Mouse (Mus musculus) effector memory CD4-positive, alpha-beta T cell, adult 5 months (primary cell): ENCODE data around the gene Zfp488. TPM values are rescaled to one million over a fixed set of nuclear protein-coding genes. Genes with fewer than 3 reads are reported as not detected.

Experiments
- polyA plus RNA-seq: library from polyadenylated mRNA; unstranded; fragments of 100-300 nt; shearing (Covaris generic); gene quantifications from one replicate; pipeline ENCODE4 v1.2.1, GENCODE M21; 2017

Gene Zfp488
- not detected for polyA plus RNA-seq

DNA sequence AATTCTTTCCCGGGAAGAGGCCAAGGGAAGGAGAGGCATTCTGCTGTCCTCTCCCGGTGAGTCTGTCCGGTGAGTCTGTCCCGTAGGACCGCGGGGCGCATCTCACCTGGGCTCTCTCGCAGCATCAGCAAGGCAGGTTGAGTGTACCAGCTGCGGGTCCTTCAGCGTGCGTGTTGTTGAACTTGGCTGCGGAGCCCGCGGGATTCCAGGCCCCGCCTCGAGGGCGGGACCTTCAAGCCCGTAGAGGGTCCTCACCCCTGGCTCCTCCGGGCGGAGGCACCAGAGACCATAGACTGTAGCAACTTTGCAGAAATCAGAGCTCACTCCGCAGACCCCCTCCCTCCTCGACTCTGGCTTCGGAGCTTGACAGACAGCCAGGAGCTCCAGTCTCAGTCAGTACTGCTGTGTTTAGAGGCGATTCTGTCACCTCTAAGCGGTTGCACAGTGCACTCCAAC lies at the start of gene Zfp488:
Gene Zfp488 (minus strand): TSS at position 161 of the 456 bp plus-strand sequence.

GRCm38 (mm10) chr14:34016381-34016780 lies 37.8 kb upstream of the Zfp488 start, which contains the start of gene Gm5460:
Gene Gm5460 (plus strand): TSS chr14:34016758.

DNA sequence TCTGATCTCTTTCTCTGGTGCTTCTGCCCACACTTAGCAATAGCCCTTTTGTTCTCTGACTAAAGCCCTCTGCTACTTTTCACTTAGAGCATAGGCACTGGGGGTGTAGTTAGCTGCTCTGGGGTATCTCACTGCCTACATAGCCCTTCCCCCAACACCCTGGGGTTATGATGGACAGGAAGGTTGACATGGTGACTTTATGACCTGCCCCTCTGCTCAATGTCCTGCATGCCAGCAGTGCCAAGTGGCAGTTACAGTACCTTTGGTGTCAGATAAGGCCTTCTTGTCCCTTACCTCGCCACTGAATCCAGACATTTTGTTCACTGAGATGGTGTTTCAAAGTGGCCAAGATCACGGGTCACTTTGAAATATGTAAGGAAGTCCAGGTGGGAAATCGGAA lies 36.5 kb upstream of the Zfp488 start, which contains the start of gene Gm30083:
Gene Gm30083 (minus strand): TSS at position 120 of the 400 bp plus-strand sequence.

DNA sequence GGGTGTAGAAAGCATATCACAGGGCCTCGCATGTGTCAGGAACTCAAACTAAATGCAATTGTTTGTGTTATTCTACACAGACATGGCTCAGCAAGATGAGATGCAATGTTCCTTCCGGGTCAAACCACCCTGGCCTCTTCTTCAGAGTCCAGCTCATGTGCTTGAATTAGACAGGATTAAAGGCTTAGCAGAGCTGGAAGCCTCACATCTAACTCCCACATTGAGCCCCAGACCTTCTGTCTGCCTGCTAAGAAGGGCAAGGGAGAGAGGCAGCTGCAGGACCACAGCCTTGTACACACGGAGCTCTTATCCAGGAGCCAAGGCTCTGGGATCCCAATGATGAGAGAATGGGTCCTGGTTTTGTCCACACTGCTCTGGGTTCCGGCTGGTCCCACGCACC lies 24.8 kb downstream of the Zfp488 start, which contains the start of gene Rbp3:
Gene Rbp3 (plus strand): TSS at position 243 of the 400 bp plus-strand sequence.

DNA sequence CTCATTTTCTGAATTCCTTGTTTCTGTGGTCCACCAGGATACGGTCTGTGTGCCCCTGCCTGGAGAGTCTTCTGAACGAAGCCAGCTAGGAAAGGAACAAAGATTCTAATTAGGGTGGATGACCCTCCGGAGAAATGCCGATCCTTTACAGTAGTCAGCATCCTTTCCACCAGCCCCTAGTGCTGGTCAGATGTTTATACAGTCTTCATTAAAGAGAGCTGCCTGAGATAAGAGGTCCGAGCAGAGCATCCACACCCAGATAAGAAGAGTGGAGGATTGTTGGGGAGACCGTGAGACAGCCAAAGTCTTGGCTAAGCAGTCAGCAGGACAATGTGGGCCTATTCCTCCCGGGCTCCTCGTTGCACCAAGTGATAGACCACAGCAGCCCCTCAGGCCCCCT lies 37.8 kb downstream of the Zfp488 start, which contains the start of gene Gdf2:
Gene Gdf2 (plus strand): TSS at position 301 of the 400 bp plus-strand sequence.

DNA sequence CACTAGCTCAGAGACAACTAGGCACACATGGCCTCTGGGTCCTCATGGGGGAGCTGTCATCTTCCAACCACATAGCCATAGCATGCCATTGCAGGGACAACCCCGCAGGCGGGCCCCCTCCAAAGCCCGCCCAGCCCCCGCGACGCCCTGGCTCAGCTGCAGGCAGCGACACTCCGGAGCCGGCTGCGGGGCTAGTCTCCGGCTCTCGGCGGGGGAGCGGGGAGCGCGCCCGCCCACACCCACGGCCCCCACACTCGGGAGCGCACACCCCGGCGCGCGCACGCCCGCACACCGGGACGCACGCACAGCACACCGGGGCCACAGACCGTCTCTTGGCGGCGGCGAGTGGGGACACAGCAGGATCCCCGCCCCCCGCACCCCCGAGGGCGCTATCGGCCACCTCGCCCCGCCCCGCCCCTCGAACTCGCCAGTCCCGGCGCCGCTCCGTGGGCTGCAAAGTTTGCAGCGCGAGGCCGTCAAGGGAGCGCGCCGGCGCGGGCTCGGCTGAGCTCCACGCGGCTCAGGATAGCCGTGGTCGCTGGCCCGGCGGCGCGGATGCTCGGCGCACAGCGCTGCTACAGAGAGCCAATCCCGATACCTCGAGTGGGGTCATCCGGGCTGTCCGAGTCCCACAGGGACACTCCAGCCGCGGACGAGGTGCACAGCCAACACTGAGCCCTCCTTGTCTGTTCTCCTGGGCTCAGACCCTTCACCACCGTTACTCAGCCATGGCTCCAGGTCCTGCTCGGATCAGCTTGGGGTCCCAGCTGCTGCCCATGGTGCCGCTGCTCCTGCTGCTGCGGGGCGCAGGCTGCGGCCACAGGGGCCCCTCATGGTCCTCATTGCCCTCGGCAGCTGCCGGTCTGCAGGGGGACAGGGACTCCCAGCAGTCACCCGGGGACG lies 55.1 kb downstream of the Zfp488 start, which contains the start of gene Gdf10:
Gene Gdf10 (plus strand): TSS at position 420 of the 903 bp plus-strand sequence.

Other genes with a start within 250 kb of the Zfp488 start
- gene Gdf10, start 55.2 kb downstream of the Zfp488 start, polyA plus RNA-seq, result not detected
- gene Gdf2, start 37.7 kb downstream of the Zfp488 start, polyA plus RNA-seq, result not detected
- not detected for gene Rbp3, start 24.8 kb downstream of the Zfp488 start, polyA plus RNA-seq
- not detected for gene Gm30083, start 36.4 kb upstream of the Zfp488 start, polyA plus RNA-seq
- gene Gm5460, start 38.0 kb upstream of the Zfp488 start, polyA plus RNA-seq, result not detected
- gene Antxrl, start 73.9 kb upstream of the Zfp488 start, polyA plus RNA-seq, result not detected
- gene Anxa8, start 107.2 kb upstream of the Zfp488 start, polyA plus RNA-seq, result not detected
- gene A630023A22Rik, start 124.0 kb upstream of the Zfp488 start, polyA plus RNA-seq, result not detected
- gene Npy4r, start 173.7 kb upstream of the Zfp488 start, polyA plus RNA-seq, result not detected
- gene Gprin2, start 222.9 kb upstream of the Zfp488 start, polyA plus RNA-seq, result not detected
- gene Syt15, start 240.8 kb upstream of the Zfp488 start, polyA plus RNA-seq, result 0.24 TPM